Mouse (Mus musculus): ENCODE data around the gene Celf2. TPM values are rescaled to one million over a fixed set of nuclear protein-coding genes. Genes with fewer than 3 reads are reported as not detected.

The Celf2 gene
- polyA plus RNA-seq, 1 experiment, result 127 TPM

DNA sequence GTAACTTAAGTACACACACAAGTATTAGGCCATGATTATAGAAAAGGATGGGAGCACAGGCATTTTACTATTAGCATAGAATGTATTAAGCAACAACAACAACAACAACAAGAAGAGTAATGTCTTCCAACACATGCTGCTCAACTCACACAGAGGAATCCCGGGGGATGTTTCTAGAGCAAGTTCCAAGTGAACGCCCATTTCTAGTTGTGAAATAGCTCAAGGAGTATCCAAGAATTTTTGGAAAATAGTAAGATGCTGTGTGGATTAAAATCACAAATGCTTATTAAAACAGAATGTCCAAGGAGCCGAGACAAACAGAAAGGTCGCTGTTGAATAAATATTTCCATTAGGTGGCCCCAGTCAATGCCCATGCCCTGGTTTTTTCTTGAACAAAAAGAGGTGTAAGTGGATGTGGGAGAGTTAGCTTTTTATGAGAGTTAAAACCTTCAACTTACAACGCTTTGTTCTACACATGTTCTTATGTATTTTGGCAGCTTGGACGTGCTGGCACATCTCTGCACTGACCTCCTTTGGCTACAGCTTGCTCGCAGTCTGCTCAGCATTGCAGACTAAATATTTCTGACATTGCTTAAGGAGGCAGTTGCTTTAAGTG, 448.8 kb downstream of the Celf2 start:
- Histone ChIP-seq H3K27ac (ENCODE audit: insufficient read depth, low read depth, low read length) (no peak overlapping the region), H3K4me1 (ENCODE audit: control insufficient read depth, insufficient read depth, low read length) (no peaks in the 10 kb centered on the region), H3K4me3 (ENCODE audit: insufficient read depth, low read length) (no peak overlapping the region)
- TF ChIP-seq CTCF (IDR thresholded peaks at IDR 0.05; ENCODE audit: low read depth, low read length) (no peak), POLR2A (IDR thresholded peaks at IDR 0.05; ENCODE audit: borderline replicate concordance, low read depth, low read length) (no peak)

DNA sequence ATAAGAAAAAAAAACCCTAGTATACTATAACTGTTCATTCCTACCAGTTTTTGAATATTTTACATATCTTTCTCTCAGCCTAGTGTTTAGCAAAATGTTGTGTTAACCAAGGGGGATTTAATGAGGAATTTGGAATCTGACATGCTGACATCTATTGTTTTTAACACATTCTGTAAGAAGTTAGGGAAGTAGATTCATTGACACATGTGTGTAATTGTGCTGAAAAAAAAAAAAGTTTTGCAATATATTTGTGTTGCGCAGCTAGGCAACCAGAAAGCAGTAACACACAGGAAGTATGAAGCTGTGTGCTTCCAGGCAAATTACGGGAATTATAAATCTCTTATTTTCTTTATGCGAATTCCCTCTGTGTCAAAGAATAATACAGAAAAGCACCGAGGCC, 453.0 kb downstream of the Celf2 start:
- Histone ChIP-seq H3K4me3 (ENCODE audit: insufficient read depth, low read length) (no peak overlapping the region), H3K4me1 (ENCODE audit: control insufficient read depth, insufficient read depth, low read length) (no peaks in the 10 kb centered on the region), H3K27ac (ENCODE audit: insufficient read depth, low read depth, low read length) (no peak overlapping the region)
- TF ChIP-seq CTCF (IDR thresholded peaks at IDR 0.05; ENCODE audit: low read depth, low read length) (no peak), POLR2A (IDR thresholded peaks at IDR 0.05; ENCODE audit: borderline replicate concordance, low read depth, low read length) (no peak)

DNA sequence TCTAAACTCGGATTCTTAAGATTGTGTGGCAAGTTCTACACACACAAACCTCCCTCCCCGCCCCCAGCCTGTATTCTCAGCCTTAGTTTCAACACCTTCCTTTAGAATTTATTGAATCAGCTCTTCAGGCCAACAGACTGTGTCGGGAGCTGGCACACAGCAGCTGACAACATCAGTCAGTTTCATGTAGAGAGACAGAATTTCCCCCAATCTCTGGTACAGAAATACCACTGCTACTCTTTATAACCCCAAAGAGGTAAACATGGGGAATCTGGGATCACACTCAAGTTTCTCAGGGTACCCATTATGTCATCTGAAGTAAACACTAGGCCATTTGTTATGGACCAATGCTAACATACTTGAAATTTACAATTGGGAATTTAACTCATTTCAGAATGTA, 453.4 kb downstream of the Celf2 start:
- Histone ChIP-seq H3K4me1 (ENCODE audit: control insufficient read depth, insufficient read depth, low read length) (no peaks in the 10 kb centered on the region), H3K4me3 (ENCODE audit: insufficient read depth, low read length) (no peak overlapping the region), H3K27ac (ENCODE audit: insufficient read depth, low read depth, low read length) (no peak overlapping the region)
- no peak for TF ChIP-seq CTCF (IDR thresholded peaks at IDR 0.05; ENCODE audit: low read depth, low read length)

DNA sequence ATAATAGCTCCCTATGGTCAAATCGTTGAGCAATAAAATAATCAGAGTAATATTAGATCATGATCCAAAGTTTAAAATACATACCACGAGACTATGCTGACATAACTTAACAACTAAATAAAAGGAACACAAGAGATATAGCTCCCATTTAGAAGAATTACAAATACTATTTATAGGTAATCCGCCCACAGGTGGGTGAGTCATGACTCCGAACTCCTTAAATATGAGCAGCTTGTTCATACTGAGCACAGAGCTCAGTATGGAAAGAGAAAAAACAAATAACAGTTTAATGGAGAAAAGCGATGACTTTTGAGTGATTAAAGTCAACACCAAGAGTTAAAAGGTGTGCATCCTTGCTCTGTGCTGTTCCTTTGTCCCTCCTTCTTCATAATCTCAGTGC, 458.3 kb downstream of the Celf2 start:
- TF ChIP-seq POLR2A (IDR thresholded peaks at IDR 0.05; ENCODE audit: borderline replicate concordance, low read depth, low read length) (no peak), CTCF (IDR thresholded peaks at IDR 0.05; ENCODE audit: low read depth, low read length) (no peak)
- no peak overlapping the region for H3K27ac ChIP-seq (ENCODE audit: insufficient read depth, low read depth, low read length)
- H3K4me3 ChIP-seq (ENCODE audit: insufficient read depth, low read length), result no peak overlapping the region
- H3K4me1 ChIP-seq (ENCODE audit: control insufficient read depth, insufficient read depth, low read length), result no peaks in the 10 kb centered on the region

DNA sequence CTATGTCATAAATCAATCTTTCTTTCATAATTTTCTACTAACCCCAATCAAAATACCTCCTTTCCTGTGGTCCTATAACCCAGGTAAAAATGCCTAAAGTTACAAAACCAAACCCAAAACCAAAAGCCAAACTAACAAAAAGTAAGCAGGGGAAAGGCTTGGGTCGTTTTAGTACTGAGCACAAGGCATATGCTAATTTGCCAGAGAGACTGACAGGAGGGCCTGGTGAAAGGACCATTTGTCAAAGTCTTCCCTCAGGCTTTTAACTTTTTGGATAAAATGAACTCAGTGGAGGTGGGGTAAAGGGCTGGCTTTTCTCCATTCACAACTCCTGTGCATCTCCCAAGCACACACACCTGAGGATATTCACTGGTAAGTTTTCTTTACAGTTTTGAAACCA, 463.2 kb downstream of the Celf2 start:
- TF ChIP-seq POLR2A (IDR thresholded peaks at IDR 0.05; ENCODE audit: borderline replicate concordance, low read depth, low read length) (no peak), CTCF (IDR thresholded peaks at IDR 0.05; ENCODE audit: low read depth, low read length) (no peak)
- no peak overlapping the region for H3K4me3 ChIP-seq (ENCODE audit: insufficient read depth, low read length)
- H3K27ac ChIP-seq (ENCODE audit: insufficient read depth, low read depth, low read length), result no peak overlapping the region
- H3K4me1 ChIP-seq (ENCODE audit: control insufficient read depth, insufficient read depth, low read length), result no peaks in the 10 kb centered on the region

DNA sequence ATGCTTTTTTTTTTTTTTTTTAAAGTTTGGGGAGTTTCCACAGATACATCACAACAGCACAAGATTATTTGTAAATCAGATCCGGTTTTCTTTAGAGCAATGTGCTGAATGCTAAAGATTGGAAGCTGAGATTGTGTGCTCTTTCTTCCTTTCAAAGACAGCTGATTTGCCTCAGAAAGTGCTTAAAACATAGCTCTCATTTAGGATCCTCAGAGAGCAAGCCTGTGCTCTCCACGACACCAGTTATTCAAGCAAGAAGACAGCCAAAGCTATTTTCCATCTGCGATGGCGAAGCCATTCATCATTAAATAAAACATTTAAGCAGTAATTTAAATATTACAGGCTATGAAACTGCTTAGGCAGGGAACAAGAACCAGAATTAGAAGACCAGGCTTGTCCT, 463.8 kb downstream of the Celf2 start:
- Histone ChIP-seq H3K4me3 (ENCODE audit: insufficient read depth, low read length) (no peak overlapping the region), H3K27ac (ENCODE audit: insufficient read depth, low read depth, low read length) (no peak overlapping the region), H3K4me1 (ENCODE audit: control insufficient read depth, insufficient read depth, low read length) (no peaks in the 10 kb centered on the region)
- TF ChIP-seq CTCF (IDR thresholded peaks at IDR 0.05; ENCODE audit: low read depth, low read length) (no peak), POLR2A (IDR thresholded peaks at IDR 0.05; ENCODE audit: borderline replicate concordance, low read depth, low read length) (no peak)

DNA sequence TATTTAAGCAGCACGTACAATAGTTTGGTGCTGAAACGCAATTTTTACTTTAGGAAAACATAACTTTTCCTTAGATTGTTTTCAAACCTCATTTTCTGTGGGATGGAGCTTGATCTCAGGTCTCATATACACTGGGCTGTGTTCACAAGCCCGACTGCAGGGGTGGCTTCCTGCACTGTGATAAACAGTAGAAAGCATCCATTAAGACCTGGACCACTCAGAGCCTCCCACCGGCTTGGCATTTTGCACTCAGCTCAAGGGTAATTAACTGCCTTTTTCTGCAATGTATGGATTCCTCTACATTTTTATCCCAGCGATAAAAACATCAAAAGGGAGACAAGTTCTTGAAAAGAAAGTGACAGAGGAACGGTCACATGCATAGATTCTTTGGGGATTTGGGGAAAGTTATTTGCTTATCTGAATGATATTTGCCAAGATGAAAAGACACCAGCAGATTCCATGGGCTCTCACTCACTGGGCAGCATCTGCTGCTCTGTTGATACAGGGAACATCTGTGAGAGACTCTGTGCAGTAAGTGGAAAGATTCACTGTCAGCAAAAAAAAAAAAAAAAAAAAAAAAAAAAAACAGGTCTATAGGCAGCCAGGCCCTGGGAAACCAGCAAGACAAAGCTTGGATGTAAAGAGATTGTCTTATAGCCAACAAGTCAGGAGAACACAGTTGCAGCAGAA, 465.4 kb downstream of the Celf2 start:
- no peak overlapping the region for H3K4me3 ChIP-seq (ENCODE audit: insufficient read depth, low read length)
- TF ChIP-seq CTCF (IDR thresholded peaks at IDR 0.05; ENCODE audit: low read depth, low read length), result no peak
- no peak for TF ChIP-seq POLR2A (IDR thresholded peaks at IDR 0.05; ENCODE audit: borderline replicate concordance, low read depth, low read length)
- no peaks in the 10 kb centered on the region for H3K4me1 ChIP-seq (ENCODE audit: control insufficient read depth, insufficient read depth, low read length)
- no peak overlapping the region for H3K27ac ChIP-seq (ENCODE audit: insufficient read depth, low read depth, low read length)

DNA sequence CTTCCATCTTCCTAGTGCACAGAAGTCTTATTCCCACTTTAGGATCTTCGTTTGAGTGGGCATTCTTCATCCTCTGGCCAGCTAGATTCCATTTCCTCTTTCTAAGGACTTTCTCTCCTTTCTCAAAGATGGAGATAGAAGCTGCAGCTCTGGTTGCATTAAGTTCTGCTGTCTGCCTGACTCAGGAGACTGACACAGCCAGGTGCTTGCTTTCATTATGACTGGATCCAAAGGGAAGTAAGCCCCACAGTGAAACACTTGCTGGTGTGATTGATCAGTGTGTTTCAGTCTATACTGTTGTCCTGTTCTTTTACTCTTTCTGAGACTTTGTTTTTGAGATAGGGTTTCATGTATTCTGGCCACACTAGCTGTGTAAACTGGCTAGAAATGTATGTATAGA, 468.4 kb downstream of the Celf2 start:
- H3K4me3 ChIP-seq (ENCODE audit: insufficient read depth, low read length), result no peak overlapping the region
- H3K4me1 ChIP-seq (ENCODE audit: control insufficient read depth, insufficient read depth, low read length), result no peaks in the 10 kb centered on the region
- H3K27ac ChIP-seq (ENCODE audit: insufficient read depth, low read depth, low read length), result no peak overlapping the region
- TF ChIP-seq CTCF (IDR thresholded peaks at IDR 0.05; ENCODE audit: low read depth, low read length) (no peak), POLR2A (IDR thresholded peaks at IDR 0.05; ENCODE audit: borderline replicate concordance, low read depth, low read length) (no peak)

DNA sequence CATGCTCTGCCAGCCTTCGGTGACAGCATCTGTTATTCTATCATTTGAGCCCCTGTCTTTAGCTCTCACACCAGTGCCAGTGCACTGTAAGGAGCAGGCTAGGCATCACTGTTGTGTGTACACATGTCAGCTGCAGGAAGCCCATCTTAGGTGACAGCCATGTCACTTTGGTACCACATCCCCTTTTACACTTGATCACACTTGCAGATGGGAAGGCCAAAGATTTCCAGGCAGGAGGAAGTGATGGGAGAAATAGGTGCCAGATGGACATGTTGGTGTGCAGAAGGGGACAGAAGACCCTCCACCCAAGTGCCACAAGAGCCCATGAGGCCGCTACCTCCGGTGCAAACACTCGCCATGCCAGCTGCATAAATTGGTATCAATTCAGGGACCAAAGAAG, 470.4 kb downstream of the Celf2 start:
- TF ChIP-seq CTCF (IDR thresholded peaks at IDR 0.05; ENCODE audit: low read depth, low read length) (no peak), POLR2A (IDR thresholded peaks at IDR 0.05; ENCODE audit: borderline replicate concordance, low read depth, low read length) (no peak)
- H3K4me3 ChIP-seq (ENCODE audit: insufficient read depth, low read length), result no peak overlapping the region
- H3K27ac ChIP-seq (ENCODE audit: insufficient read depth, low read depth, low read length), result no peak overlapping the region
- no peaks in the 10 kb centered on the region for H3K4me1 ChIP-seq (ENCODE audit: control insufficient read depth, insufficient read depth, low read length)

DNA sequence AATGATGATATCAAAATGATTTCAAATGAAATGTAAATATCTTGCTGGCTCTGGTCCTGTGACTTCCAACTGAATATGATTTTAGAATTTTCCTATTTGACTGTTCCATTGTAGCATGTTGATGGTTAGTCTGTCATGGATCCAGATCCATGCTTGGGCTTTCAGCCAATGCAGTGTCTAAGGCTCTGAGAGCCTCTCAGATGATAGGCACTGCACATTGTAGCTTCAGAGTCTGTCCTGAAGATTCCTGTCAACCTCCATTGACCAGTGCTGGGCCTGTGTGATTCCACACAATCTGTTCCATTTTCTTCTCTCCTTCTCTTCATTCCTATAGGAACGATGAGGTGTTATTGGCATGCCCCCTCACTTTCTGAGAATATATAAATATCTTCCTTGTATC, 478.0 kb downstream of the Celf2 start:
- H3K4me1 ChIP-seq (ENCODE audit: control insufficient read depth, insufficient read depth, low read length), result no peaks in the 10 kb centered on the region
- no peak for TF ChIP-seq POLR2A (IDR thresholded peaks at IDR 0.05; ENCODE audit: borderline replicate concordance, low read depth, low read length)
- TF ChIP-seq CTCF (IDR thresholded peaks at IDR 0.05; ENCODE audit: low read depth, low read length), result no peak
- H3K27ac ChIP-seq (ENCODE audit: insufficient read depth, low read depth, low read length), result no peak overlapping the region
- H3K4me3 ChIP-seq (ENCODE audit: insufficient read depth, low read length), result no peak overlapping the region

Measured in bone marrow macrophage, adult 2 months (primary cell).